Mouse (Mus musculus) CD4-positive helper T cell, adult 2 months (primary cell): ENCODE results near the gene Mcam.
"Not testable (repeated sequence)": the region's sequence is repeated elsewhere in the genome, so short reads cannot be mapped to it uniquely, and the experiment has no call there.

ENCODE experiments used
- DNase-seq: peaks from one replicate; pipeline ENCODE4 v3.0.0-alpha.2; 2012; ENCODE audit warnings: low read depth, missing footprints, low spot score

Gene Mcam

GRCm38 (mm10) chr9:44108269-44109055 lies 25.8 kb upstream of the Mcam start:
- DNase-seq, result no peak

- DNase-seq, result peak; percentile 76
Observed at GRCm38 (mm10) chr9:44109360-44110095, 24.7 kb upstream of the Mcam start.

- DNase-seq, result not testable (repeated sequence)
Observed at GRCm38 (mm10) chr9:44111909-44112308, 22.4 kb upstream of the Mcam start.

- peak; percentile 98 for DNase-seq
Observed at GRCm38 (mm10) chr9:44113105-44113789, 21.0 kb upstream of the Mcam start, which contains the start of the genes Gm49380 and Rnf26. Gene Gm49380, minus strand, starts transcription at chr9:44113500. Gene Rnf26, minus strand, starts transcription at chr9:44113517.

- DNase-seq, result no peak
Observed at GRCm38 (mm10) chr9:44114453-44114852, 19.8 kb upstream of the Mcam start.

- DNase-seq, result peak; percentile 39
Observed at GRCm38 (mm10) chr9:44115599-44115998, 18.7 kb upstream of the Mcam start.

- no peak for DNase-seq
Observed at GRCm38 (mm10) chr9:44116182-44116581, 18.1 kb upstream of the Mcam start.

- DNase-seq, result peak; percentile 49
Observed at GRCm38 (mm10) chr9:44119011-44119410, 15.3 kb upstream of the Mcam start.

GRCm38 (mm10) chr9:44119948-44120465 lies 14.3 kb upstream of the Mcam start:
- no peak for DNase-seq

- DNase-seq, result peak; percentile 38
Observed at GRCm38 (mm10) chr9:44124317-44124716, 10.0 kb upstream of the Mcam start.

GRCm38 (mm10) chr9:44125026-44125425 lies 9.2 kb upstream of the Mcam start:
- no peak for DNase-seq

GRCm38 (mm10) chr9:44125546-44126428 lies 8.5 kb upstream of the Mcam start:
- DNase-seq, result peak; percentile 84

GRCm38 (mm10) chr9:44126746-44127145 lies 7.5 kb upstream of the Mcam start:
- DNase-seq, result no peak

- DNase-seq, result no peak
Observed at GRCm38 (mm10) chr9:44127351-44127801, 6.9 kb upstream of the Mcam start.

GRCm38 (mm10) chr9:44129633-44130032 lies 4.6 kb upstream of the Mcam start:
- DNase-seq, result no peak

- peak; percentile 85 for DNase-seq
Observed at GRCm38 (mm10) chr9:44130034-44130433, 4.2 kb upstream of the Mcam start.

- DNase-seq, result peak; percentile 49
Observed at GRCm38 (mm10) chr9:44130581-44131275, 3.5 kb upstream of the Mcam start.

GRCm38 (mm10) chr9:44131276-44131590 lies 3.0 kb upstream of the Mcam start:
- DNase-seq, result no peak

GRCm38 (mm10) chr9:44132200-44132599 lies 2.1 kb upstream of the Mcam start:
- DNase-seq, result no peak

GRCm38 (mm10) chr9:44133287-44133686 lies 982 bp upstream of the Mcam start:
- no peak for DNase-seq
